Mouse (Mus musculus): ENCODE results near the gene Rasd1.

GRCm38 (mm10) chr11:59937023-59937422 is 27.7 kb downstream of the Rasd1 start:
- TF ChIP-seq POLR2A (IDR thresholded peaks at IDR 0.05; ENCODE audit: low read depth, low read length), result no peak
- TF ChIP-seq CTCF (IDR thresholded peaks at IDR 0.05; ENCODE audit: borderline replicate concordance, insufficient read depth, low read length), result no peak
